Mouse (Mus musculus): ENCODE measurements around the gene Zmat1.

The Zmat1 gene

DNA sequence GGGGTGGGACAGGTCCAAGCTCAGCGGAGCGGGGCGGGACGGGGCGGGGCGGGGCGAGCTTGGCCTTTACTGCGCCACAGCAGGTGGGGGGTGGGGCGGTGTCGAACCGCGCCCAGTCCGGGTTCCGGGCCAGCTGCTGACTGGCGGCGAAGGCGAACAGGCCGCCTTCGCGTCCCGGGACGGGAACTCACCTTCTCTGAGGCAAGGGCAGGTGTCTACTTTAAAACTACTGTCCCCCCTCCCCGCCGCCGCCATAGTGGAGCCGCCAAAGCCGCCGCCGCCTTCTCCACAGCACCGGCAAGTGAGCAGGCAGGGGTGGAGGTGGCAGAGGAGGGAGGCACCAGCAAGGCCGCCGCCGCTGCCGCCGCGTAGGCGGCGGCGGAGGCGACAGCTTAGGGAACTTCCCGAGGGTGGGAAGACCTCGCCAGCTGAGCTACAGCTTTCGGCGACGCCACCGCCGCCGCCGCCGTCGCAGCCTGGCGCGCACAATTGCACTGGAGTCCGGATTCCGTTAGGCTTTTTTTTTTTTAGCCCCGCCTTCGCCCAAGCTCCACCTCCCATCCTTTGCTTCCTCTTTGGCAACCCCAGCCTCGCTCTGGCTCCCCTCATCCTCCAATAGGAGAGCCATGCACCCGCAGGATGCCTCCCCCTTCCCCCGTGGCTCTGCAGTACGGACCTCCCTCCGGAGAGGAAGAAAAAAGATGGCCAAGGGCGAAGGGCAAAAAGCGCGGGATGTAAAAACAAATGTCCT, at the start of gene Zmat1:
Gene Zmat1, minus strand, starts transcription at position 490 of the 751 bp plus-strand sequence.
- DNase-seq, result peak; percentile 88 to 92

DNA sequence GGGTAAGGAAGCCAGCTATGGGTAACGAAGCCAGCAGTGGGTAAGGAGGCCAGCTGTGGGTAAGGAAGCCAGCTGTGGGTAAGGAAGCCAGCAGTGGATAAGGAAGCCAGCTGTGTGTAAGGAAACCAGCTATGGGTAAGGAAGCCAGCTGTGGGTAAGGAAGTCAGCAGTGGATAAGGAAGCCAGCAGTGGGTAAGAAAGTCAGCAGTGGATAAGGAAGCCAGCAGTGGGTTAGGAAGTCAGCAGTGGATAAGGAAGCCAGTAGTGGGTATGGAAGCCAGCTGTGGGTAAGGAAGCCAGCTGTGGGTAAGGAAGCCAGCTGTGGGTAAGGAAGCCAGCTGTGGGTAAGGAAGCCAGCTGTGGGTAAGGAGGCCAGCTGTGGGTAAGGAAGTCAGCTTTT, 44.9 kb upstream of the Zmat1 start:
- peak in 1 of 2 experiments; percentile 0 for DNase-seq

DNA sequence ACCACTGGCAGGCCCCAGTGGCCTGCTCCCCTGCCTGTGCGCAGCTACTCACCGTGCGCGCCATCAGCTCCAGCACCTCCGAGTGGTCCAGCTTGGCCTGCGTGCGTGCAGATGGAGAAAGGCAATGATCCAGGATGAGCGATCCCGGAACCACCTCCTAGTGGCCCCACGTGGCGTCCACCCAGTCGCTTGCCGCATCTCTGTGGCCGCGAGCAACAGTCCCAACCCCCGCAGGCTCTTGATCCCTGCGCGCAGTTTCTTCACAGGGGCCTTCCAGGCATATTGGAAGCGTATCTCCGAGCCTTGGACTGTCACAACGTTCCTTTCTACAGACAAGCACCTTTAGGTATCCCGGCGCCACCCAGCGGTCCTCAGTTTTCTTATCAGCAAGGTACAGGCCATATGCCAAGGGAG, 27.0 kb upstream of the Zmat1 start:
- no peak for DNase-seq

DNA sequence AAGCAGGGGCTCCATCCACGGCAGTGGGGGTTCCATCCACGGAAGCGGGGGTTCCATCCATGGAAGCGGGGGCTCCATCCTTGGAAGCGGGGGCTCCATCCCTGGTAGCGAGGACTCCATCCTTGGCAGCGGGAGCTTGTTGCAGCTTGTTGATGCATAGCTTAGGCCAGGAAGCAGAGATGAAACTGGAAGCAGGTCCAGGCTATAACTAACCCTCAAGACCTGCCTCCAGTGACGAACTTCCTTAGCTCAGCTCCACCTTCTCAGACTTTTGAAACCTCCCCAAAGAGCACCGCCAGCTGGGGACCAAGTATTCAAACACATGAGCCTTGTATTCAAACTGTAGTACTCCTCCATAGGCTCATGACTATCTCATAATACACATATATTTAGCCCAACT, 16.1 kb upstream of the Zmat1 start:
- no peak for DNase-seq

DNA sequence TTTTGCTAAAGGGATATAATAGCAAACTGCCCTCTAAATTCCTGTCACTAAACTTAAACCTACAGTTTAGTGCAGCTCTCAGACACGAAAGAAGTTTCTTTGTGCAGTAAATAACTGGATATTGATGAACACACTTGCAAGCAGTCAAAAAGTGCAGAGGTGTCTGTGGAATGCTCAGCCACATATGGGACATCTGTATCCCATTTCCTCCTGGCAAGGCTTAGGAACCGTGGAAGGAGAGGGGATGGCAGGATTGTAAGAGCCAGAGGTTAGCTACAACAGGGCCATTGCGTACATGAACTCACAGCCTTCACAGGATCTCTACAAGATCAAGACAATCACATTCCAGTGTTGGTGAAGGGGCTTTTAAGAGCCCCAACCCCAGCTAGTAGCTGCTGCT, 2.4 kb upstream of the Zmat1 start:
- DNase-seq, result no peak

DNA sequence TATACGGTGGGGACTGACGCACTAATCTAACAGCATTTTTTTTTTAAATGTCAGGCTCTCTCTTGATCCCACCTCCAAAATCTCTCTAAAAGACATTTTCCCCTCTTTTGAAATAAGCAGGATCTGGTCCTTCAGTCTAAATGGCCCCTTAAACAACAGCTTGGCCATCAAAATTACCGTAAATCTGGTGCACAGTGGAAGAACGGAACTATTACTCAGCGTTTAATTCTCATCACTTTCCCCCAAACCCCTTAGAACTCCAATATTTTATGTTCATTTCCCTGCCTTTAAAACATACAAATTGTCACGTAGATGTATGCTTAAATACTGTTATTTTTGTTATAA, 434 bp upstream of the Zmat1 start:
- DNase-seq, result no peak

DNA sequence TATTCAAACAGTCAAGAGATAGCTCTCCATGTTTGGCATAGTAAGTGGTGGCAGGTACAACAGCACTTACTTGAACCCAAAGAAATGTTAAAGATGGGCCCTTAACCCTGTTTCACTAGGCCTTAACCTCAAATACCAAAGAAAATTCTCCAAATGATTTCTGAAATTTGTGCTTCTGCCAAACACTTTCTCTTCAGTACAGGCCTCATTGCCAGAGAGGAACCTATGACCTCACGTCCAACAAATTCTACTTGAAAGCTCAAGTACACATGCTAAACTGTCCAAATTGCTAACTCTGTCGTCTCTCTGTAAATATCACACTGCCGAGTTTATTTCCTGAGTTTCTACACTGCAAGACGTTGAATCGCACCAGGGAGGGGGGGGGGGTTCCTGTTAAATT, 988 bp downstream of the Zmat1 start:
- peak in 1 of 2 experiments; percentile 12 for DNase-seq

DNA sequence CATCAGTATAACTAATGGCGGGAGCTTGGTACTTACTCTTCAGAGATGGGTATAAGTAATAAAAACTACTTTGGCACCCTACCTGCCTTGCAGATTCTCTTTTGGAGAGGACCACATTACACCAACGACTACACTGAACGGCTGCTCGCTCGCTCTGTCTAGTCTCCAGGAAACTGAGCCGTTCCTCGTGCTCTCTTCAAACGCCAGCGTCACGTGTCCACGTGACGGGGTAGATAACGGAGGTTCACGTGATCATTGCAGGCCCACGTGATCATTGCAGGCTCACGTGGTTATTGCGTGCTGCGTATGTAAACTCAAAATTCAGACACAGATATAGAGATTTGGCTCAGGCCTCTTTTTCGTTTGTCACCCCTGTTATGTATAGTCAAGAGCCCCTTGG, 44.5 kb downstream of the Zmat1 start, which contains the start of gene Nxf2:
Gene Nxf2, minus strand, starts transcription at position 209 of the 400 bp plus-strand sequence.
- DNase-seq, result no peak

DNA sequence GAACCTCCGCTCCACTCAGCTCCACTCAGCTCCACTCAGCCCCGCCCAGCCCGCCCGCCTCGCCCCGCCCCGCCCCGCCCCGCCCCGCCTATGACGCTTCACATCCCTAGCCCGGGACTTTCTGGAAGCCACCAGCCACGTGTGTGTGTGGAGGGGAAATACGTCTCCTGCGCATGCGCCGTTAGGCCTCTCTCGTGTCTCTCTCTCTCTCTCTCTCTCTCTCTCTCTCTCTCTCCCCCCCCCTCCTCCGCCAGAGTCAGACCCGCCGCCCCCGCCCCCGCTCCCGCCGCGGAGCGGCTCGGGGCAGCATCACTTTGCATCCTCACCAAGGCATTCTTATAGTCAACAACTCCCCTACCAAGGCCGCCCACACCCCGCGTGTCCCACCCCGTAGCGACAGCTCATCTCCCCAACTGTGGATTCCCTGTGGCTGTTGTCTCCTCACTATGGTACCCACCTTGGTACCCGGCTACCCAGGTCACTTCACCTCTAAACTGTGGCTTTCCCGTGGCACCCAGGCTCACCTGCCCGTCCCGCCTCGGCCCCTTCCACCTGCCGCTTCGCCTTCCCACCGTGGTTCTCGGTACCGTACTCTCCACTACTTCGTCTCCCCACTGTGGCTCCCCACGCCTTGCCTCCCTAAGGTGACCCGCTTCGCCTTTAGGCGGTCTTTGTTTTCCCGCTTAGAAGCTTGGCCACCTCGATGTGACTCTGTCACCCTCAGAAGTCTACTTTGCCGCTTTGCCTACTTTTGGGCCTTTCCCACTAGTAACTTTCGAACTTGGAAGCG, 45.5 kb downstream of the Zmat1 start:
- peak; percentile 68 to 74 for DNase-seq

DNA sequence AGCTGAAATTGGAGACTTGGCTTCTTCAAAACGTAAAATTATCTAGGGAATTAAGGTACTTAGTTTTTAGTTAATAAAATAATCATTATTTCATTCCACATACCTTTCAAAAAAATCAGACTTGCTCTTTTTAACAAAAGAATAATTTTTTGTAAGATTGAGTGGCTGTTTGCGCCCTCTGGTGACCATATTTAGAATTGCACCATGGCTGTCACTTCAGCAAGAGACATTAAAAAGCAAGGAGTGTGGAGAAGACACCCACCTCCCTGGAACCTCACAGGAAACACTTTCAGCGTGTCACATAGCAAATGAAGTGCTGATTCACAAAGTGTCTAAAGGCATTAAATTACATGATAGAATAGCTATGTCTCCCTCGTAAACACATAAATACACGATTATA, 78.6 kb downstream of the Zmat1 start:
- DNase-seq, result peak; percentile 61 to 64

DNA sequence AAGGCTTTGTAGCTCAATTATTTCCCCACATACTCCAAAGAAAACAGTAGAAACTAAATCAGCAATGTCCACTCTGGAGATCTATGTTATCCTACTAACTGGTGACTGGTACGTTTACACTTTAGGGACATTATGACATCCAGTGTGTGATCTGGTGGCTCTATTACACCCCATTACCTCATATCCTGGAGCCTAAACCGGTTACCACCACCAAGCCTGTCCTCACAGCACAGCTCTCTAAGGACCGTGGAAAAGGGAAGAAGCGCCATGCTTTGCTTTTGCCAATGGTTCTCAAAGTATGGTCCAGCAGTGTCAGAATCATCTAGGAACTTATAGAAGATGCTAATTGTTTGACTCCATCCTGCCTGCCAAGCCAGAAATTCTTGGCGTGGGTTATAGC, 79.1 kb downstream of the Zmat1 start:
- no peak for DNase-seq

DNA sequence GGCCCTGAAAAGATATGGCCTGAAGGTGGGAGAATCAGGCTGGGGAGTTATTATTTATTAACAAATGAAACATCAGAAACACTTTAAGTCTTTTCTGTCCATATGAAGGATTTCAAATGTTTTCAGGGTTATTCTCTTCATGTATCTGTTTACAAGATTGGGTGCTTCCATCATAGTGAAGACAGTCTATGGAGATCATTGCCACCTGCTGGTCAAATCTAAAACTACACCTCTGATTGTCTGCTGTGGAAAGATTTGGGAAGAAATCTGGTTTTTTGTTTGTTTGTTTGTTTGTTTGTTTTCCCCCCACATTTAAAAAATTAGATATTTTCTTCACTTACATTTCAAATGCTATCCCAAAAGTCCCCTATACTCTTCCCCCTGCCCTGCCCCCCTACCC, 84.0 kb downstream of the Zmat1 start:
- DNase-seq, result peak; percentile 39 to 42

DNA sequence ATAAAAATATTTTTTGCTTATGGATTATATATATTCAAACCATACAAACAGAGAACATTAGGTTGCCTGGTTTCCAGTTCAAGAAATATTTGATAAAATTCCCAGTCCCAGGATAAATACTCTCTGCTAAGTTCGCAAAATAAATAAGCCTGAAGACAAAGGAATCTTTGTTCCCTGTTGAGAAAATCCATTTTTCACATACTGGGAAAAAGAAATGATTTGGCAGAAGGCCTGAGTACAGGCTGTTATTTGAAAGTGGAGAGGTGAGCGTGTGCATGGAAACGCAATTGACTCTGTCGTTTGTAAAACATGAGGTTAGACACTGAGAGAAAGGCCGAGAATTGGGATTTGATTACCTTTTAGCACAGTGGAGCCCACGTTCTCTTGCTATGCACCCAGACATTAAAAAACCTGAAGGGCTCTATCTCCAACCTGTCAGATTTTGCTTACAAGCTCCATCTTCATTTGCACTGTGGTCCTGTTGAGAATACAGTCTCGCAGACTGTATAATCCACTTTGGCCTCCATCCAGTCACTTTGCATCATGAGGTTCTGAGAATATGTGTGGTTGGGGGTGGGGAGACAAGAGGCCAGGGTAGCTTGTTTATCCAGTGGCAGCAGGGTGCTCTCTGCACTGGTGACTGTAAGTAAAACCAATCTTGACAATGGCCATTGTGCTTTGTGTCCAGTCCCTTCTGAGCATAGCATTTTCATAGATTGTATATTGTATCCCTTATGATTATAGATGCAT, 85.2 kb downstream of the Zmat1 start:
- no peak for DNase-seq

Measured in B cell, adult 2 months (primary cell).